Mouse (Mus musculus) kidney, postnatal 25 days (tissue): ENCODE data around the gene Spag4.

Source experiments
- DNase-seq, 2 experiments: peaks; one replicate each; pipeline ENCODE4 v3.0.0; 2021; ENCODE audit warnings: mixed read lengths in 2 of 2

Spag4 gene

DNA sequence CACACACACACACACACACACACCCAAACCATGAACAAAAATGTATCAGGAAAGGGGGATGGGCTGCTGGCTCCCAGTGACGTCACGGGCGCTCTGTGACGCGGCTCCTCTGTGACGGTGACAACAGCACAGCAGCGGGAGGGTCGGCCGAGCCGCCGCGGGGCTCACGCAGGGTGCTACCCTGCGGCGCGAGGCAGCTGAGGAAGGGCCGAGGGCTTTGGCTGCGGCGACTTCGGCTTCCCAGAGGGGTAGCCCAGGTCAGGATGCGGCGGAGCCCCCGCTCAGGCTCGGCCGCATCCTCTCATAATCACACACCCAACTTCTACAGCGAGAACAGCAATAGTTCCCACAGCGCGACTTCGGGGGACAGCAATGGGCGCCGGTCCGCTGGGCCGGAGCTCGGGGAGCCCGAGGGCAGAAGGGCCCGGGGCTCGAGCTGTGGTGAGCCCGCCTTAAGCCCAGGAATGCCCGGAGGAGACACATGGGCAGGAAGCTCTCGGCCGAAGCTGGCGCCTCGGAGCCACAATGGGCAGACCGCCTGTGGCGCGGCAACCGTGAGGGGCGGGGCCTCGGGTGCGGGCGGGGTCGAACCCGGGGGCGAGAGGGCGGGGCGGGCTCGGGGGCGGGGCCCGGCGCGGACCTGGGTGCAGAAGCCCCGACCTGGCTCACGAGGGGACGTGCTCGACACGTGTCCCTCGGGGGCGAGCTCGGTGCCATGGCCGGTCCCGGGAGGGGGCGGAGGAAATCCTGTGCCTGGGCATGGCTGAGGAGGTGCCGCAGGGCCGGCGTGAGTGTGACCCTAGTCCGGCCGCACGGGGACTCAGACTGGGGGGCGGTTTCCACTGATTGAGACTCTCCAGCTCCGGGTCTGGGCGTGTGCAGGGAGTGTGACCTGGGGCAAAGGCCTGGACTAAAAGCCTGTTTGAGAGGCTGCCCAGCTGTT, at the start of gene Spag4:
Spag4 (plus strand) TSS at position 77 of the 943 bp plus-strand sequence.
- DNase-seq = peak; percentile 78 to 88

DNA sequence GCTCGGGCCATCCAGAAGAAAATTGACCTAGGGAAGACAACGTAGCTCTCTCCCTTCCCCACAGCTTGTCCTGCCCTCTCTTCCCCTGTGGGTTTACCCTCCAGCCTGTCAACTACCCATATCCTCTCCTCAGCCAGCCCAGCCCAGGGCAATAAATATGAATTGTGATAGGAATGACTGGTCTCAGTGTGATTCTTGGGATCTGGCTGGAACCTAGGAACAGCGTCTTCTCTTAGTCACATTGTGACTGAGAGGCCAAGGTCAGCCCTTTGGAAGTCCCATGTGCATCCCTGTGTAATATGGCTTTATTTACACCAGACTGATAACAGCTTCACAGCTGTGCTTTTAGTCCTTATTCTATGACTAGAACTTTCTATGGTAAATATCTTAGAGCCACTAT, 46.9 kb upstream of the Spag4 start:
- no peak for DNase-seq

- DNase-seq = no peak
Measured at GRCm38 (mm10) chr2:156021219-156021618, 43.8 kb upstream of the Spag4 start.

DNA sequence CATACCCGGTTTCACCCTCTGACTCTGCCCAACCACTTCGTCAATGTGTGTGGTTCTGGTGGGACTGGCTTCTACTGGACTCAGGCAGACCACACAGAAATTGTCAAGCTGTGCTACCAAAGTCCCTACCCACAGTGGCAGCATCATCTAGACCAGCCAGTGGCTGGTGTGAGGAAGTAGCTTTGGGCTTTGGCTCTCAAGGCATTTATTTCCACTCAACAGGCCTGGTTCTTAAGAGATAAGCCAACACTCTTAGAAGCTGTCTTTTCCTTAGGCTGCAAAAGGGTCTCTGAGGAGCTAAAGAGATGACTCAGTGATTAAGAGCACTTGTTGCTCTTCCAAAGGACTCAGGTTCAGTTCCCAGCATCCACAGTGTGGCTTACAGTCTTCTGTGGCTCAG, 43.2 kb upstream of the Spag4 start:
- DNase-seq = no peak

- DNase-seq = no peak
Measured at GRCm38 (mm10) chr2:156025482-156025881, 39.5 kb upstream of the Spag4 start.

GRCm38 (mm10) chr2:156039390-156039789, 25.6 kb upstream of the Spag4 start:
- DNase-seq = no peak

- no peak for DNase-seq
Measured at GRCm38 (mm10) chr2:156042903-156043302, 22.1 kb upstream of the Spag4 start.

GRCm38 (mm10) chr2:156047929-156048328, 17.0 kb upstream of the Spag4 start:
- DNase-seq = peak; percentile 23 to 56

GRCm38 (mm10) chr2:156052816-156053215, 12.2 kb upstream of the Spag4 start, which contains the start of gene Fer1l4:
TSS of gene Fer1l4 (minus strand) at chr2:156052947.
- DNase-seq = no peak

DNA sequence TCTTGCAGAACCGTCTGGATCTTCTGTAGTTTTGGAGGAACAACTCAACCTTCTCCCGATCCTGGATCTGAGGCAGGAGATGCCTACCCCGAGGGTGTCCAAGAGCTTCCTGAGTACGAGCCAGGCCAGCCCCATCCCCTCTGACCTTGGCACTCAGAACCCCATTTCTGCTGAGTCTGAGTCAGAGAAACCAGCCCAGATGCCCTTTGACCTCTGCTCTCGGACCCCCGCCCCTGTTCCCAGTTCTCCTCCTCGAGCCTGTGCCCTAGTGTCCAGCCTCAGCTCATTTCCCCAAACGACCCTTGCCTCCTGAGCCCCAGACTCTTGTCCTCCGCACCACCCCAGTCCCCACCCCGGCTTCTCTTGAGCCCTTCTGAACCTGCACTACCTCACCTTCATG, 1.2 kb downstream of the Spag4 start:
- DNase-seq = peak; percentile 20 to 66

DNA sequence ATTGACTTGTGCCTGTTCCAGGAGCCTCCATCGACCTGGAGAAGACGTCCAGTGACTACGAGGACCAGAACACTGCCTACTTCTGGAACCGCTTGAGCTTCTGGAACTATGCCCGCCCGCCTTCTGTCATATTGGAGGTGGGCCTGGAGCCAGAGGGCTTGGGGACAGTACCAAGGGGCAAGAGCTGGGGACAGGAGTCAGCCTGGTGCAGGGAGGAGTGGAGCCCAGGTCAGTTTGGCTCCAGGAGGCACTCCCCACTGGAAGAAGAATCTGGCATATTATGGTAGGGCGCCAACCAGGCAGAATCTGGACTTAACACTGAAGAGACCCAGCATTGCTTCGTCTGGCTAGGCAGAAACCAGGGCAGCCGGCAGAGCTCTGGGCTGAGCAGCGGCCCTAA, 2.9 kb downstream of the Spag4 start:
- no peak for DNase-seq

GRCm38 (mm10) chr2:156071236-156071635, 6.3 kb downstream of the Spag4 start:
- no peak for DNase-seq

GRCm38 (mm10) chr2:156073725-156074124, 8.8 kb downstream of the Spag4 start:
- no peak for DNase-seq

GRCm38 (mm10) chr2:156077461-156077860, 12.5 kb downstream of the Spag4 start:
- DNase-seq = no peak

GRCm38 (mm10) chr2:156078421-156079182, 13.6 kb downstream of the Spag4 start:
- no peak for DNase-seq

- no peak for DNase-seq
Measured at GRCm38 (mm10) chr2:156079183-156079560, 14.2 kb downstream of the Spag4 start.

- DNase-seq = no peak
Measured at GRCm38 (mm10) chr2:156079674-156080073, 14.7 kb downstream of the Spag4 start.

GRCm38 (mm10) chr2:156080391-156080790, 15.4 kb downstream of the Spag4 start:
- no peak for DNase-seq

- DNase-seq = no peak
Measured at GRCm38 (mm10) chr2:156084541-156084940, 19.6 kb downstream of the Spag4 start.

- DNase-seq = no peak
Measured at GRCm38 (mm10) chr2:156087391-156088110, 22.6 kb downstream of the Spag4 start.

DNA sequence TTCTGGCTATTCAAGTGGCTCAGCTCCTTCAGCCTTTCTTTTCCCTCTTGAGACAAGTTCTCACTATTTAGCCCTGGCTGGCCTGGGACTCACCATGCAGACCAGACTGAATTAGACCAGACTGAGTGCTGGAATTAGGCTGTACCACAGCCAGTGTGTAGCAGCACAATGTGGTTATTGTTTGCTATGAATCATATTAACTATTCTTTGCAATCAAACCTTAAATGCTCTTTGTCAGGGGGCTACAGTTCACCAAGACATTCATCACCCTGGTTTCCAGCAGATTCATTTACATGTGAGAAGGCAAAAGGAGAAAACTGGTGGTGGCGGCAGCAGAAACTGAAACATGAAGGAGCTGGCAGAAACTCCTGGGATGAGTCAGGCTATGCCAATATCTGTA, 24.8 kb downstream of the Spag4 start:
- no peak for DNase-seq

- no peak for DNase-seq
Measured at GRCm38 (mm10) chr2:156091926-156092325, 27.0 kb downstream of the Spag4 start.
